Mouse (Mus musculus): Measurements from ENCODE around the gene 1700020D05Rik. TPM values are rescaled to one million over a fixed set of nuclear protein-coding genes. Genes with fewer than 3 reads are reported as not detected.

Gene 1700020D05Rik
- total and polyA plus RNA-seq, 3 experiments = 0.70 to 0.89 (median 0.82) TPM

DNA sequence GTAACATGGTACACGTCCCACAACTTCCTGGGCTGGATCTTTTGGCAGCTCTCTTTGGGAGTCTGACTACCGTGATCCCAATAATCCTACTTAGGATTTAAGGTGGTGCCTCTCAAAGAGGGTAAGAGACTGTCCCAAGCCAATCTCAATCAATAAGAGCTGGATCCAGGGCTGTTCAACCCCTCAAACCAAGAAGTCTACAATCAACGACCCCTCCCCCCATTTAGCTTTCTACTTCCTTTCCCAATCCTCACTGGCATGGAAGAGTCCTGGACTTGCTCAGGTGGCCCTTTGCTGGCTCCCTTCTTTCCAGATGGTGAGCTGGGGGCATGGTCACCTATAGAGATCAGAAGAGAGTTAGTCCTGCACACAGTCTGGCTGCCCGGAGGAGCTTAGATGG, 16.8 kb downstream of the 1700020D05Rik start:
- H3K9ac ChIP-seq (ENCODE audit: low read depth, low read length) = no peak overlapping the region
- DNase-seq = no peak
- H3K4me1 ChIP-seq (ENCODE audit: control insufficient read depth, insufficient read depth, low read length) = peaks cover 2% of the 10 kb centered on the region; the same call in 1 of the 2 replicates
- 67% methylated on average over 4 of the region's 4 CpGs for WGBS
- intact Hi-C loops (cut with DNase I) = loop anchor here (1.0 to 2.0 kb wide), 4 partner anchors 13 to 120 kb away; partner anchors contain the start of genes Banf1, Efemp2, Eif1ad and Fibp
- no peak overlapping the region; the same call in 1 of the 2 replicates for H3K27ac ChIP-seq
- no peaks in the 10 kb centered on the region for H3K79me2 ChIP-seq (replicated peaks; ENCODE audit: control insufficient read depth, insufficient read depth, low read length)
- H3K4me3 ChIP-seq = no peak overlapping the region
- H3K27me3 ChIP-seq (ENCODE audit: control insufficient read depth, insufficient read depth, low read length) = no peaks in the 10 kb centered on the region
- no peak for TF ChIP-seq EP300 (IDR thresholded peaks at IDR 0.05; ENCODE audit: insufficient read depth, low read depth, low read length)
- no peak for TF ChIP-seq POLR2A (IDR thresholded peaks at IDR 0.05; ENCODE audit: insufficient read depth, low read depth, low read length)
- no peak for TF ChIP-seq CTCF (IDR thresholded peaks at IDR 0.05)
- peaks cover under 1% of the 10 kb centered on the region; the same call in 1 of the 2 replicates for H3K36me3 ChIP-seq (ENCODE audit: control insufficient read depth, insufficient read depth, low read length)

DNA sequence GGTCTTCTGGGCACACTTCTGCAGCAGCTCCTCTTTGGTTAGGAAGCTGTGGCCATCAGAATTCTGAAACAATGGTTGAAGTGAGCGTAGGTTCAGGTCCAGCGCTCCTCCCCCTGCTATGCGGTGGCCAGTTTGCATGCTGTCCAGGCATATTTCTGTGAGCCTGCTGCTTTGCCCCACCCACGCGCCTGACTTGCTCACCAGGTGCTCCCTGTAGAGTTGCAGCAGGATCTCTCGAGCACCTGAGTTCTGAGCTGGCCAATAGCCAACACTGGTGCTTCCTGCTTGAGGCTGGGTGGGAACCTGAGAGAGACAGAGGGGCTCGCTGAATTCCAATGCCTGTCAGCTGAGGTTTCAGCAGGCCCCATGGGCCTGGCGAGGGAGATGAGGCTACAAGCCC, 17.3 kb downstream of the 1700020D05Rik start:
- no peak overlapping the region for H3K9ac ChIP-seq (ENCODE audit: low read depth, low read length)
- TF ChIP-seq POLR2A (IDR thresholded peaks at IDR 0.05; ENCODE audit: insufficient read depth, low read depth, low read length) = no peak
- TF ChIP-seq CTCF (IDR thresholded peaks at IDR 0.05) = no peak
- TF ChIP-seq EP300 (IDR thresholded peaks at IDR 0.05; ENCODE audit: insufficient read depth, low read depth, low read length) = no peak
- WGBS = 80% methylated on average over 8 of the region's 8 CpGs
- intact Hi-C loops (cut with DNase I) = loop anchor here (2.0 kb wide), 3 partner anchors 25 to 119 kb away; partner anchors contain the start of genes Banf1, Eif1ad and Fibp
- no peak overlapping the region for H3K4me3 ChIP-seq
- H3K4me1 ChIP-seq (ENCODE audit: control insufficient read depth, insufficient read depth, low read length) = peaks cover 2% of the 10 kb centered on the region; the same call in 1 of the 2 replicates
- H3K79me2 ChIP-seq (replicated peaks; ENCODE audit: control insufficient read depth, insufficient read depth, low read length) = no peaks in the 10 kb centered on the region
- DNase-seq = peak in 1 of 2 experiments; percentile 22
- no peaks in the 10 kb centered on the region for H3K27me3 ChIP-seq (ENCODE audit: control insufficient read depth, insufficient read depth, low read length)
- no peak overlapping the region for H3K27ac ChIP-seq
- no peaks in the 10 kb centered on the region for H3K36me3 ChIP-seq (ENCODE audit: control insufficient read depth, insufficient read depth, low read length)

- DNase-seq = peak in 1 of 2 experiments; percentile 18
- no peak for TF ChIP-seq POLR2A (IDR thresholded peaks at IDR 0.05; ENCODE audit: insufficient read depth, low read depth, low read length)
- no peak for TF ChIP-seq EP300 (IDR thresholded peaks at IDR 0.05; ENCODE audit: insufficient read depth, low read depth, low read length)
- TF ChIP-seq CTCF (IDR thresholded peaks at IDR 0.05) = no peak
- H3K9ac ChIP-seq (ENCODE audit: low read depth, low read length) = no peak overlapping the region
- H3K4me3 ChIP-seq = no peak overlapping the region
- no peaks in the 10 kb centered on the region for H3K27me3 ChIP-seq (ENCODE audit: control insufficient read depth, insufficient read depth, low read length)
- no peak overlapping the region for H3K27ac ChIP-seq
- H3K79me2 ChIP-seq (replicated peaks; ENCODE audit: control insufficient read depth, insufficient read depth, low read length) = no peaks in the 10 kb centered on the region
- WGBS = 90% methylated on average over 7 of the region's 7 CpGs
- peaks cover 2% of the 10 kb centered on the region; the same call in 1 of the 2 replicates for H3K4me1 ChIP-seq (ENCODE audit: control insufficient read depth, insufficient read depth, low read length)
- intact Hi-C loops (cut with DNase I) = loop anchor here (2.0 kb wide), 3 partner anchors 25 to 119 kb away; partner anchors contain the start of genes Banf1, Eif1ad and Fibp
- no peaks in the 10 kb centered on the region for H3K36me3 ChIP-seq (ENCODE audit: control insufficient read depth, insufficient read depth, low read length)
Measured at GRCm38 (mm10) chr19:5485821-5486220, 17.8 kb downstream of the 1700020D05Rik start.

GRCm38 (mm10) chr19:5485371-5485770, 18.2 kb downstream of the 1700020D05Rik start:
- no peaks in the 10 kb centered on the region for H3K36me3 ChIP-seq (ENCODE audit: control insufficient read depth, insufficient read depth, low read length)
- no peak for DNase-seq
- no peaks in the 10 kb centered on the region for H3K79me2 ChIP-seq (replicated peaks; ENCODE audit: control insufficient read depth, insufficient read depth, low read length)
- peaks cover 2% of the 10 kb centered on the region; the same call in 1 of the 2 replicates for H3K4me1 ChIP-seq (ENCODE audit: control insufficient read depth, insufficient read depth, low read length)
- no peak overlapping the region for H3K9ac ChIP-seq (ENCODE audit: low read depth, low read length)
- H3K4me3 ChIP-seq = no peak overlapping the region
- intact Hi-C loops (cut with DNase I) = no loop called here
- no peaks in the 10 kb centered on the region for H3K27me3 ChIP-seq (ENCODE audit: control insufficient read depth, insufficient read depth, low read length)
- H3K27ac ChIP-seq = no peak overlapping the region
- whole genome bisulfite sequencing = 78% methylated on average over 8 of the region's 8 CpGs
- TF ChIP-seq CTCF (IDR thresholded peaks at IDR 0.05) (no peak), EP300 (IDR thresholded peaks at IDR 0.05; ENCODE audit: insufficient read depth, low read depth, low read length) (no peak), POLR2A (IDR thresholded peaks at IDR 0.05; ENCODE audit: insufficient read depth, low read depth, low read length) (no peak)

- Histone ChIP-seq H3K36me3 (ENCODE audit: control insufficient read depth, insufficient read depth, low read length) (no peaks in the 10 kb centered on the region), H3K27ac (no peak overlapping the region), H3K4me1 (ENCODE audit: control insufficient read depth, insufficient read depth, low read length) (peaks cover 2% of the 10 kb centered on the region; the same call in 1 of the 2 replicates), H3K79me2 (replicated peaks; ENCODE audit: control insufficient read depth, insufficient read depth, low read length) (no peaks in the 10 kb centered on the region), H3K9ac (ENCODE audit: low read depth, low read length) (no peak overlapping the region), H3K4me3 (no peak overlapping the region), H3K27me3 (ENCODE audit: control insufficient read depth, insufficient read depth, low read length) (no peaks in the 10 kb centered on the region)
- intact Hi-C loops (cut with DNase I) = no loop called here
- TF ChIP-seq EP300 (IDR thresholded peaks at IDR 0.05; ENCODE audit: insufficient read depth, low read depth, low read length) = no peak
- 0 out of 2 replicates have a peak, but pooled peaks have one; percentile 5 for TF ChIP-seq POLR2A (IDR thresholded peaks at IDR 0.05; ENCODE audit: insufficient read depth, low read depth, low read length)
- whole genome bisulfite sequencing = 82% methylated on average over 5 of the region's 5 CpGs
- DNase-seq = no peak
Measured at GRCm38 (mm10) chr19:5484496-5484895, 19.1 kb downstream of the 1700020D05Rik start.

All from heart, adult 2 months (tissue).